18 mouse cellular contexts compared by ENCODE assay signal in genomic region chr11:19595107-19595506, GRCm38 (mm10).
A peak's percentile ranks its signal among the peaks of the same experiment; 100 is the strongest.
DNase-seq lines count a peak whose midpoint lies in the region; ATAC-seq and TF ChIP-seq lines count a peak whose summit lies in the region.
"Had no signal": no experiment of that assay in that cellular context is flagged by ENCODE, and none has a peak within 500 bp of the region (broad histone marks: within the 10 kb centered on the region; RNA-seq: fewer than 3 reads in every experiment).

No protein-coding gene starts in this region.

- no peak for TF ChIP-seq POLR2A in brain, embryonic 14.5 days (IDR thresholded peaks at IDR 0.05; ENCODE audit: borderline replicate concordance, extremely low read depth, insufficient read depth, insufficient read length, poor library complexity, severe bottlenecking)

- H3K36me3 ChIP-seq in forebrain, embryonic 13.5 days (ENCODE audit: poor library complexity, severe bottlenecking), result no peaks in the 10 kb centered on the region
- no peaks in the 10 kb centered on the region for H3K36me3 ChIP-seq in forebrain, embryonic 10.5 days (replicated peaks)
- H3K36me3 ChIP-seq in kidney, postnatal 0 days (ENCODE audit: insufficient read depth, low read length), result no peaks in the 10 kb centered on the region
- no peaks in the 10 kb centered on the region for H3K36me3 ChIP-seq in intestine, embryonic 15.5 days
- H3K36me3 ChIP-seq: embryonic facial prominence, embryonic 12.5 days; heart, embryonic 12.5 days; limb, embryonic 12.5 days; liver, embryonic 15.5 days had no signal

- H3K4me3 ChIP-seq in forebrain, embryonic 13.5 days, result no peak overlapping the region
- H3K4me3 ChIP-seq in forebrain, embryonic 10.5 days, result no peak overlapping the region
- no peak overlapping the region for H3K4me3 ChIP-seq in kidney, postnatal 0 days (replicated peaks; ENCODE audit: low read depth, low read length)
- H3K4me3 ChIP-seq in intestine, embryonic 15.5 days (replicated peaks), result no peak overlapping the region
- H3K4me3 ChIP-seq in gastrocnemius, adult 2 months, result no peak overlapping the region
- H3K4me3 ChIP-seq: embryonic facial prominence, embryonic 12.5 days; heart, embryonic 12.5 days; layer of hippocampus, adult 2 months; left cerebral cortex, adult 2 months; limb, embryonic 12.5 days; liver, embryonic 15.5 days; megakaryocyte, embryonic 14.5 days had no signal

- H3K9me3 ChIP-seq in forebrain, embryonic 13.5 days (replicated peaks), result no peaks in the 10 kb centered on the region
- H3K9me3 ChIP-seq in forebrain, embryonic 10.5 days, result no peaks in the 10 kb centered on the region
- no peaks in the 10 kb centered on the region for H3K9me3 ChIP-seq in kidney, postnatal 0 days (replicated peaks; ENCODE audit: low read length)
- no peaks in the 10 kb centered on the region for H3K9me3 ChIP-seq in intestine, embryonic 15.5 days
- H3K9me3 ChIP-seq: embryonic facial prominence, embryonic 12.5 days; heart, embryonic 12.5 days; limb, embryonic 12.5 days; liver, embryonic 15.5 days had no signal

- no peaks in the 10 kb centered on the region for H3K4me1 ChIP-seq in forebrain, embryonic 13.5 days
- H3K4me1 ChIP-seq in forebrain, embryonic 10.5 days, result no peaks in the 10 kb centered on the region
- no peaks in the 10 kb centered on the region for H3K4me1 ChIP-seq in kidney, postnatal 0 days (replicated peaks; ENCODE audit: insufficient read depth, low read length)
- no peaks in the 10 kb centered on the region for H3K4me1 ChIP-seq in intestine, embryonic 15.5 days (replicated peaks)
- H3K4me1 ChIP-seq: embryonic facial prominence, embryonic 12.5 days; heart, embryonic 12.5 days; limb, embryonic 12.5 days; liver, embryonic 15.5 days; megakaryocyte, embryonic 14.5 days had no signal

- H3K27ac ChIP-seq in forebrain, embryonic 13.5 days, result no peak overlapping the region
- H3K27ac ChIP-seq in forebrain, embryonic 10.5 days, result no peak overlapping the region
- no peak overlapping the region for H3K27ac ChIP-seq in kidney, postnatal 0 days
- H3K27ac ChIP-seq in intestine, embryonic 15.5 days, result no peak overlapping the region
- H3K27ac ChIP-seq in gastrocnemius, adult 2 months, result no peak overlapping the region
- H3K27ac ChIP-seq: embryonic facial prominence, embryonic 12.5 days; layer of hippocampus, adult 2 months; left cerebral cortex, adult 2 months; limb, embryonic 12.5 days; liver, embryonic 15.5 days had no signal

- no peak overlapping the region for H3K9ac ChIP-seq in forebrain, embryonic 13.5 days
- no peak overlapping the region for H3K9ac ChIP-seq in kidney, postnatal 0 days (ENCODE audit: low read depth, low read length)
- no peak overlapping the region for H3K9ac ChIP-seq in intestine, embryonic 15.5 days
- H3K9ac ChIP-seq: embryonic facial prominence, embryonic 12.5 days; heart, embryonic 12.5 days; limb, embryonic 12.5 days; liver, embryonic 15.5 days had no signal

- no peak overlapping the region for H3K4me2 ChIP-seq in forebrain, embryonic 13.5 days
- H3K4me2 ChIP-seq in kidney, postnatal 0 days (ENCODE audit: low read length), result no peak overlapping the region
- H3K4me2 ChIP-seq in intestine, embryonic 15.5 days (replicated peaks), result no peak overlapping the region
- H3K4me2 ChIP-seq: embryonic facial prominence, embryonic 12.5 days; heart, embryonic 12.5 days; limb, embryonic 12.5 days; liver, embryonic 15.5 days had no signal

- 73% methylated on average over 4 of the region's 4 CpGs for WGBS in forebrain, embryonic 13.5 days
- WGBS in forebrain, embryonic 10.5 days, result 91% methylated on average over 4 of the region's 4 CpGs
- 53% methylated on average over 4 of the region's 4 CpGs for WGBS in kidney, postnatal 0 days
- WGBS in intestine, embryonic 15.5 days, result 66% methylated on average over 4 of the region's 4 CpGs

- H3K27me3 ChIP-seq in forebrain, embryonic 13.5 days, result no peaks in the 10 kb centered on the region
- no peaks in the 10 kb centered on the region for H3K27me3 ChIP-seq in forebrain, embryonic 10.5 days (ENCODE audit: poor library complexity, severe bottlenecking)
- H3K27me3 ChIP-seq in kidney, postnatal 0 days (ENCODE audit: insufficient read depth, low read length), result no peaks in the 10 kb centered on the region
- no peaks in the 10 kb centered on the region for H3K27me3 ChIP-seq in intestine, embryonic 15.5 days (replicated peaks)
- H3K27me3 ChIP-seq: embryonic facial prominence, embryonic 12.5 days; heart, embryonic 12.5 days; limb, embryonic 12.5 days; liver, embryonic 15.5 days; megakaryocyte, embryonic 14.5 days had no signal

- intact Hi-C loops in gastrocnemius, adult 2 months (cut with DNase I), result no loop called here

- no peak for TF ChIP-seq CTCF in kidney, postnatal 0 days (IDR thresholded peaks at IDR 0.05; ENCODE audit: low read depth)
- no peak for TF ChIP-seq CTCF in brain, embryonic 14.5 days (IDR thresholded peaks at IDR 0.05; ENCODE audit: borderline replicate concordance, extremely low read depth, insufficient read depth, insufficient read length)
- no peak for TF ChIP-seq CTCF in gastrocnemius, adult 2 months (IDR thresholded peaks at IDR 0.05)

- ATAC-seq in forebrain, embryonic 13.5 days, result peak; percentile 82
- ATAC-seq in kidney, postnatal 0 days (replicated peaks; ENCODE audit: low FRiP score, low read depth), result no peak
- ATAC-seq in intestine, embryonic 15.5 days, result peak; percentile 78

- DNase-seq in forebrain, embryonic 10.5 days (ENCODE audit: extremely low spot score, low spot score), result no peak
- peak; percentile 64 for DNase-seq in kidney, postnatal 0 days (ENCODE audit: low spot score)
- DNase-seq in kidney, postnatal 36 days, result no peak
- DNase-seq in brain, embryonic 14.5 days (ENCODE audit: low read depth), result peak; percentile 51
- no peak for DNase-seq in gastrocnemius, adult 2 months
- DNase-seq in cerebellum, adult 11-12 months, result no peak
- DNase-seq: gastrocnemius, postnatal 25 days; heart, postnatal 36 days; kidney, adult 18-20 months had no signal

Comparison
In these comparisons a context has a peak if more than half of its experiments do, and no peak if none do; other contexts are left out.
1. DNase-seq: peak in kidney, postnatal 0 days (single experiment) and brain, embryonic 14.5 days (single experiment); none in forebrain, embryonic 10.5 days (single experiment), kidney, postnatal 36 days (0 of 2), gastrocnemius, adult 2 months (single experiment) and cerebellum, adult 11-12 months (single experiment).